Mouse (Mus musculus): ENCODE data around the gene Cdadc1. TPM values are rescaled to one million over a fixed set of nuclear protein-coding genes. Genes with fewer than 3 reads are reported as not detected.

Cdadc1 gene
- polyA plus RNA-seq, 1 experiment from 2014 or later: 24.2 TPM

DNA sequence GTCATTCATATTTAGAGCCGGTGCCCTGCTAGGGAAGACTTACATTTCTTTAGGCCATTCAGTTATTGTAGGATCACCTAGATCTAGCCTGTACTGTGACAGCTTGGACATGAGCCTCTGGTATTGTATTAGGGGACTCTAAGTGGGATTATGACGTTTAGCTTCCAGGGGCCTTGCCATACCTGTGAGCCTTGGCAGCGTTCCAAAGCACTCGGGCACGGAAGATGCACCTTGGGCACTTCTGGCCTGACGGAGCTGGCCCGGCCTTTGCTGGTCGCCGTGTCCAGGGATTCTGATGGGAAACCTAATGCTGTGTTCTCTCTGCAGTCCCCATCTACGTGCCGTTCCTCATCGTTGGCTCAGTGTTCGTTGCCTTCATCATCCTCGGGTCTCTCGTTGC, 31.5 kb upstream of the Cdadc1 start:
- no peaks in the 10 kb centered on the region for H3K4me1 ChIP-seq (replicated peaks; ENCODE audit: control insufficient read depth, insufficient read depth)
- no peak overlapping the region for H3K4me3 ChIP-seq (ENCODE audit: low read depth, low read length)
- no peak overlapping the region for H3K4me2 ChIP-seq (replicated peaks; ENCODE audit: low read depth)
- WGBS: 88% methylated on average over 15 of the region's 15 CpGs
- DNase-seq (ENCODE audit: low spot score): no peak
- TF ChIP-seq EP300 (optimal IDR thresholded peaks at IDR 0.05): no peak
- no peak for TF ChIP-seq CTCF (IDR thresholded peaks at IDR 0.05; ENCODE audit: low read depth)
- H3K36me3 ChIP-seq (ENCODE audit: control insufficient read depth, insufficient read depth, low read length): no peaks in the 10 kb centered on the region
- H3K27me3 ChIP-seq (ENCODE audit: control insufficient read depth, insufficient read depth, low read length): no peaks in the 10 kb centered on the region
- H3K27ac ChIP-seq (replicated peaks): no peak overlapping the region
- no peak overlapping the region for H3K9ac ChIP-seq (ENCODE audit: low read length)
- no peak for ATAC-seq (ENCODE audit: low FRiP score, low TSS enrichment)
- H3K9me3 ChIP-seq (ENCODE audit: control insufficient read depth, low read length): no peaks in the 10 kb centered on the region

DNA sequence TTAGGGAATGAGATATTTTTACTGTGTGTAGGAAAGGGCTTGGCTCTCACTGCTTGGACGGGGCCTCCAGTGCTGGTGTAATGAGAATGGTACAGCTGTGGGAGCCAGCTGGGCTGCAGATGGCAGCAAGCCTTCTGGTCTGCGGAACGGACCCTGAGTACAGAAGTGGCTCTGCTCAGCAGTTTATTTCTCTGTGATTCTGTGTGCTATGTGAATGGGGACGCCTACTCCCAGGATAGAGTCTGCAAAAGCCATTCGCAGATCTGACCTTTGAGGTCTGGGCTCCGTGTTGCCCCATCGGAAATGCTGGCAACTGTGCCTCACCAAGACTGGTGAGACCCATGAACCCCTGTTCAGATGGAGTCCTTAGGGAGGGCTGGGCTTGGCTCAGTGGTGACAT, 30.1 kb upstream of the Cdadc1 start:
- no peak for DNase-seq (ENCODE audit: low spot score)
- Histone ChIP-seq H3K4me1 (replicated peaks; ENCODE audit: control insufficient read depth, insufficient read depth) (no peaks in the 10 kb centered on the region), H3K4me3 (ENCODE audit: low read depth, low read length) (no peak overlapping the region), H3K4me2 (replicated peaks; ENCODE audit: low read depth) (peak overlapping the region; percentile 85; the same call in 1 of the 2 replicates), H3K36me3 (ENCODE audit: control insufficient read depth, insufficient read depth, low read length) (no peaks in the 10 kb centered on the region), H3K9ac (ENCODE audit: low read length) (no peak overlapping the region), H3K27me3 (ENCODE audit: control insufficient read depth, insufficient read depth, low read length) (no peaks in the 10 kb centered on the region), H3K27ac (replicated peaks) (no peak overlapping the region), H3K9me3 (ENCODE audit: control insufficient read depth, low read length) (no peaks in the 10 kb centered on the region)
- no peak for ATAC-seq (ENCODE audit: low FRiP score, low TSS enrichment)
- WGBS: 45% methylated on average over 7 of the region's 7 CpGs
- TF ChIP-seq EP300 (optimal IDR thresholded peaks at IDR 0.05) (no peak), CTCF (IDR thresholded peaks at IDR 0.05; ENCODE audit: low read depth) (no peak; the same call in 1 of the 2 replicates)

- Histone ChIP-seq H3K4me2 (replicated peaks; ENCODE audit: low read depth) (peak overlapping the region; percentile 85; the same call in 1 of the 2 replicates), H3K4me3 (ENCODE audit: low read depth, low read length) (peak overlapping the region; percentile 56), H3K9ac (ENCODE audit: low read length) (no peak overlapping the region), H3K27ac (replicated peaks) (no peak overlapping the region), H3K36me3 (ENCODE audit: control insufficient read depth, insufficient read depth, low read length) (no peaks in the 10 kb centered on the region), H3K27me3 (ENCODE audit: control insufficient read depth, insufficient read depth, low read length) (no peaks in the 10 kb centered on the region), H3K4me1 (replicated peaks; ENCODE audit: control insufficient read depth, insufficient read depth) (no peaks in the 10 kb centered on the region), H3K9me3 (ENCODE audit: control insufficient read depth, low read length) (no peaks in the 10 kb centered on the region)
- DNase-seq (ENCODE audit: low spot score): no peak
- whole genome bisulfite sequencing: 50% methylated on average over 9 of the region's 9 CpGs
- ATAC-seq (ENCODE audit: low FRiP score, low TSS enrichment): no peak
- TF ChIP-seq CTCF (IDR thresholded peaks at IDR 0.05; ENCODE audit: low read depth) (no peak), EP300 (optimal IDR thresholded peaks at IDR 0.05) (no peak)
Measured at GRCm38 (mm10) chr14:59627142-59627680, 29.5 kb upstream of the Cdadc1 start.

GRCm38 (mm10) chr14:59626711-59627110, 29.0 kb upstream of the Cdadc1 start:
- DNase-seq (ENCODE audit: low spot score): peak; percentile 43

DNA sequence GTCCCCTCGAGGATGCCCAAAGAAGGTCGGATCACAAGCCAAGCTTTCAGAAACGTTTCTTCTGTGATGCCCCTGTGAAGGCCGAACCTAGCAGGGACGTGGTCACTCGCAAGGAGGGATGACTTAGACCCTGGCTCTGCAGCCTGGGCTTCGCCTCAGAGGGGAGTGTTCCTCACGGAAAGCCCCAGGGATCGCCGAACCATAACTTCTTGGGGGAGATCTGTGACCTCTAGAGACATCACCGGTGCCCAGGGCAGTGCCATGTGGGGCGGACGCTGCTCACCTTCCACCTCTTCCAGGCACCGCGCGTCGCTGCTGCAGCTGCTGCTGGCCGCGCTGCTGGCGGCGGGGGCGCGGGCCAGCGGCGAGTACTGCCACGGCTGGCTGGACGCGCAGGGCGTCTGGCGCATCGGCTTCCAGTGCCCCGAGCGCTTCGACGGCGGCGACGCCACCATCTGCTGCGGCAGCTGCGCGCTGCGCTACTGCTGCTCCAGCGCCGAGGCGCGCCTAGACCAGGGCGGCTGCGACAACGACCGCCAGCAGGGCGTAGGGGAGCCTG, 28.1 kb upstream of the Cdadc1 start:
- no peaks in the 10 kb centered on the region for H3K9me3 ChIP-seq (ENCODE audit: control insufficient read depth, low read length)
- peak overlapping the region; percentile 56 for H3K4me3 ChIP-seq (ENCODE audit: low read depth, low read length)
- peak overlapping the region; percentile 85 for H3K4me2 ChIP-seq (replicated peaks; ENCODE audit: low read depth)
- no peaks in the 10 kb centered on the region for H3K4me1 ChIP-seq (replicated peaks; ENCODE audit: control insufficient read depth, insufficient read depth)
- H3K27ac ChIP-seq (replicated peaks): peak overlapping the region; percentile 69
- peak overlapping the region; percentile 57 for H3K9ac ChIP-seq (ENCODE audit: low read length)
- WGBS: 1% methylated on average over 47 of the region's 51 CpGs
- H3K36me3 ChIP-seq (ENCODE audit: control insufficient read depth, insufficient read depth, low read length): no peaks in the 10 kb centered on the region
- DNase-seq (ENCODE audit: low spot score) (peak; percentile 61), ATAC-seq (ENCODE audit: low FRiP score, low TSS enrichment) (peak; percentile 56; the same call in 1 of the 2 replicates)
- TF ChIP-seq CTCF (IDR thresholded peaks at IDR 0.05; ENCODE audit: low read depth) (no peak), EP300 (optimal IDR thresholded peaks at IDR 0.05) (no peak)
- no peaks in the 10 kb centered on the region for H3K27me3 ChIP-seq (ENCODE audit: control insufficient read depth, insufficient read depth, low read length)

More at GRCm38 (mm10) chr14:59626711-59627110, 29.0 kb upstream of the Cdadc1 start:
- Histone ChIP-seq H3K4me1 (replicated peaks; ENCODE audit: control insufficient read depth, insufficient read depth) (no peaks in the 10 kb centered on the region), H3K27me3 (ENCODE audit: control insufficient read depth, insufficient read depth, low read length) (no peaks in the 10 kb centered on the region), H3K4me2 (replicated peaks; ENCODE audit: low read depth) (peak overlapping the region; percentile 85), H3K9ac (ENCODE audit: low read length) (no peak overlapping the region; the same call in 1 of the 2 replicates), H3K27ac (replicated peaks) (no peak overlapping the region), H3K36me3 (ENCODE audit: control insufficient read depth, insufficient read depth, low read length) (no peaks in the 10 kb centered on the region), H3K9me3 (ENCODE audit: control insufficient read depth, low read length) (no peaks in the 10 kb centered on the region), H3K4me3 (ENCODE audit: low read depth, low read length) (peak overlapping the region; percentile 56)
- no peak for ATAC-seq (ENCODE audit: low FRiP score, low TSS enrichment)
- TF ChIP-seq CTCF (IDR thresholded peaks at IDR 0.05; ENCODE audit: low read depth) (no peak), EP300 (optimal IDR thresholded peaks at IDR 0.05) (no peak)
- WGBS: 36% methylated on average over 8 of the region's 8 CpGs

DNA sequence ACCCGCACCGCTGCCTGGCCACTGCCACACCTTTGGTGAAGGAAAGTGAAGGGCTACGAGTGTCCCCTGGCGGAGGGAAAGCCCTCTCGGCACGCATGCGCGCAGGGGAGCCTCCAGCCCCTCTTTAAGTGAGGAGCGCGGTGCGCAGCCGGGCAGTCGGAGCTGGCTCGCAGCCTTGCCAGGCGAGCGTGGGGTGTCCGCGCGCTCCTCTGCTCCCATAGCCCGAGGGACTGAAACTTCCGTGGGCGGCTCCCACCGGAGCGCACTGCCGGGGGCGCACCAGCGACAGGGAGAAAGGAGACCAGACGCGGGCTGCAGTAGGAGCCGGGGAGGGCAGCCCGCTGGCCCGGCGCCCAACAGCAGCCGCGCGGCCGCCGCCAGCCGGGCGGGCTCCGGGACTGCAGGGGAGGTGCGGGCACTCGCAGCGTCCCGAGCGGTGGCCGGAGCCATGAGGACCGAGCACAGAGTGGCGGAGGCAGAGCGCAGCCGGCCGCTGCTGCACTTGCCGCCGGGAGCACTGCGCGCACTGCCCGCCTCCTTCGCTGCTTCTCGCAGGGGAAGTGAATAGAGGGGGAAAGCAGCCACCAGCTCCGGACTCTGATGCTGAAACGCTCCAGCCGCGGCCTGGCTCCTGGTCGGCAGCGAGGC, 27.5 kb upstream of the Cdadc1 start, which contains the start of gene Shisa2:
Gene Shisa2 (plus strand): TSS at position 151 of the 648 bp plus-strand sequence.
- Histone ChIP-seq H3K9ac (ENCODE audit: low read length) (peak within 1 kb of the TSS; percentile 57), H3K4me2 (replicated peaks; ENCODE audit: low read depth) (peak within 1 kb of the TSS; percentile 85), H3K4me1 (replicated peaks; ENCODE audit: control insufficient read depth, insufficient read depth) (no peaks in the 10 kb centered on the region), H3K4me3 (ENCODE audit: low read depth, low read length) (peak within 1 kb of the TSS; percentile 56), H3K9me3 (ENCODE audit: control insufficient read depth, low read length) (no peaks in the 10 kb centered on the region), H3K36me3 (ENCODE audit: control insufficient read depth, insufficient read depth, low read length) (no peaks in the 10 kb centered on the region), H3K27me3 (ENCODE audit: control insufficient read depth, insufficient read depth, low read length) (no peaks in the 10 kb centered on the region), H3K27ac (replicated peaks) (peak within 1 kb of the TSS; percentile 69)
- peak; percentile 88 for DNase-seq (ENCODE audit: low spot score)
- ATAC-seq (ENCODE audit: low FRiP score, low TSS enrichment): peak; percentile 86
- under 1% methylated on average over 56 of the region's 65 CpGs for WGBS
- TF ChIP-seq CTCF (IDR thresholded peaks at IDR 0.05; ENCODE audit: low read depth) (peak; percentile 79), EP300 (optimal IDR thresholded peaks at IDR 0.05) (no peak)

Measured in stomach, postnatal 0 days (tissue).